In the genomic region with DNA sequence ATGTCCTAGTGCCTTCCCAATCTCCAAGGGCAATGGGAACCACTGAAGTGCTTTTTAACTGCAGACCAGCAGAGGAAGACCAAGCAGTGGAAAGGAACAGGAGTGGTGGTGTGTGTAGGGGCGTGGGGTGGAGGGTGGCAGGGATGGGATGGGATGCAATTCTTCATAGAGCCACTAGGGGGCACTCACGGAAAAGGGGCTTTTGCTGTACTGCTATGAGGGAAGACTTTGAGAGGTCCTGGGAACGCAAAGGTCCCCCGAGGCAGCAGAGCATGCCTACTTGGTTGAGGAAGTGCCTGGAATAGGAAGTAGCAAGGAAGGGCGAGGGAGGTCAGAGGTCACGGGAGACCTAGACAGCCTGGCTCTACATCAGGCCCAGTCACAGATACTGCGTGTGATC, we compare ENCODE assay signal across 10 mouse cellular contexts.
DNase-seq lines count a peak whose midpoint lies in the region; ATAC-seq and TF ChIP-seq lines count a peak whose summit lies in the region.
"Had no signal": no experiment of that assay in that cellular context is flagged by ENCODE, and none has a peak within 500 bp of the region (broad histone marks: within the 10 kb centered on the region; RNA-seq: fewer than 3 reads in every experiment).

No protein-coding gene starts in this region.

- WGBS in midbrain, postnatal 0 days: 64% methylated on average over 7 of the region's 7 CpGs
- WGBS in midbrain, embryonic 16.5 days: 67% methylated on average over 7 of the region's 7 CpGs

- ATAC-seq in midbrain, postnatal 0 days (ENCODE audit: low FRiP score): no peak
- ATAC-seq in midbrain, embryonic 16.5 days: no peak

- intact Hi-C loops in heart, postnatal 36 days (cut with DNase I): no loop called here

- no peaks in the 10 kb centered on the region for H3K9me3 ChIP-seq in midbrain, postnatal 0 days (ENCODE audit: low read length)
- H3K9me3 ChIP-seq in midbrain, embryonic 16.5 days (replicated peaks; ENCODE audit: control insufficient read depth, low read length, poor library complexity, severe bottlenecking): no peaks in the 10 kb centered on the region
- H3K9me3 ChIP-seq: hindbrain, embryonic 12.5 days; midbrain, embryonic 12.5 days had no signal

- no peak for TF ChIP-seq POLR2A in cortical plate, adult 2 months (IDR thresholded peaks at IDR 0.05; ENCODE audit: extremely low read depth, insufficient read depth, low read length)

- no peaks in the 10 kb centered on the region for H3K36me3 ChIP-seq in midbrain, postnatal 0 days (ENCODE audit: insufficient read depth, low read length)
- no peaks in the 10 kb centered on the region for H3K36me3 ChIP-seq in midbrain, embryonic 16.5 days (ENCODE audit: control insufficient read depth, insufficient read depth, low read length)
- H3K36me3 ChIP-seq: hindbrain, embryonic 12.5 days; midbrain, embryonic 12.5 days had no signal

- peak; percentile 65 for TF ChIP-seq CTCF in midbrain, postnatal 0 days (IDR thresholded peaks at IDR 0.05)
- peak; percentile 67 for TF ChIP-seq CTCF in cortical plate, adult 2 months (IDR thresholded peaks at IDR 0.05; ENCODE audit: extremely low read depth, insufficient read depth, low read length)

- no peak overlapping the region for H3K4me3 ChIP-seq in midbrain, postnatal 0 days (ENCODE audit: low read depth, low read length)
- no peak overlapping the region for H3K4me3 ChIP-seq in midbrain, embryonic 16.5 days (ENCODE audit: low read depth, low read length)
- no peak overlapping the region for H3K4me3 ChIP-seq in cortical plate, adult 2 months (ENCODE audit: insufficient read depth, low read length)
- H3K4me3 ChIP-seq: hindbrain, embryonic 12.5 days; midbrain, embryonic 12.5 days had no signal

- no peaks in the 10 kb centered on the region for H3K27me3 ChIP-seq in midbrain, postnatal 0 days (ENCODE audit: insufficient read depth, low read length)
- no peaks in the 10 kb centered on the region for H3K27me3 ChIP-seq in midbrain, embryonic 16.5 days (ENCODE audit: control insufficient read depth, insufficient read depth, low read depth, low read length)

- H3K4me2 ChIP-seq in midbrain, postnatal 0 days (ENCODE audit: low read depth, low read length, poor library complexity, severe bottlenecking): no peak overlapping the region
- no peak overlapping the region for H3K4me2 ChIP-seq in midbrain, embryonic 16.5 days (ENCODE audit: low read length)
- H3K4me2 ChIP-seq: hindbrain, embryonic 12.5 days; midbrain, embryonic 12.5 days had no signal

- no peak overlapping the region for H3K27ac ChIP-seq in midbrain, postnatal 0 days (ENCODE audit: low read depth, low read length)
- no peak overlapping the region for H3K27ac ChIP-seq in midbrain, embryonic 16.5 days (ENCODE audit: low read length)
- H3K27ac ChIP-seq in cortical plate, adult 2 months (ENCODE audit: insufficient read depth, low read length): no peak overlapping the region
- H3K27ac ChIP-seq: hindbrain, embryonic 12.5 days; midbrain, embryonic 12.5 days had no signal

- no peak overlapping the region for H3K9ac ChIP-seq in midbrain, postnatal 0 days (replicated peaks; ENCODE audit: low read length, poor library complexity, severe bottlenecking)
- no peak overlapping the region for H3K9ac ChIP-seq in midbrain, embryonic 16.5 days (ENCODE audit: low read depth, low read length)
- H3K9ac ChIP-seq: hindbrain, embryonic 12.5 days; midbrain, embryonic 12.5 days had no signal

- DNase-seq in gastrocnemius, adult 18-20 months (ENCODE audit: low spot score): peak; percentile 22
- no peak for DNase-seq in gastrocnemius, postnatal 4 days (ENCODE audit: low spot score in 2 of 2)
- no peak for DNase-seq in midbrain, postnatal 0 days (ENCODE audit: low spot score)
- peak; percentile 41 for DNase-seq in thymus, postnatal 4 days
- DNase-seq in heart, postnatal 36 days: no peak
- DNase-seq in urinary bladder, postnatal 14 days (ENCODE audit: low spot score): no peak

- peaks cover 7% of the 10 kb centered on the region; the same call in 1 of the 2 replicates for H3K4me1 ChIP-seq in midbrain, postnatal 0 days (ENCODE audit: insufficient read depth, low read length)
- peaks cover 15% of the 10 kb centered on the region for H3K4me1 ChIP-seq in midbrain, embryonic 16.5 days (ENCODE audit: control insufficient read depth, insufficient read depth, low read length)
- no peaks in the 10 kb centered on the region; the same call in 1 of the 2 replicates for H3K4me1 ChIP-seq in cortical plate, adult 2 months (ENCODE audit: control insufficient read depth, insufficient read depth, low read length)

Comparison
In these comparisons a context has a peak if more than half of its experiments do, and no peak if none do; other contexts are left out.
1. DNase-seq: peak in gastrocnemius, adult 18-20 months (single experiment) and thymus, postnatal 4 days (single experiment); none in gastrocnemius, postnatal 4 days (0 of 2), midbrain, postnatal 0 days (single experiment), heart, postnatal 36 days (0 of 2) and urinary bladder, postnatal 14 days (single experiment).